20 mouse cellular contexts compared by ENCODE assay signal in the genomic region with DNA sequence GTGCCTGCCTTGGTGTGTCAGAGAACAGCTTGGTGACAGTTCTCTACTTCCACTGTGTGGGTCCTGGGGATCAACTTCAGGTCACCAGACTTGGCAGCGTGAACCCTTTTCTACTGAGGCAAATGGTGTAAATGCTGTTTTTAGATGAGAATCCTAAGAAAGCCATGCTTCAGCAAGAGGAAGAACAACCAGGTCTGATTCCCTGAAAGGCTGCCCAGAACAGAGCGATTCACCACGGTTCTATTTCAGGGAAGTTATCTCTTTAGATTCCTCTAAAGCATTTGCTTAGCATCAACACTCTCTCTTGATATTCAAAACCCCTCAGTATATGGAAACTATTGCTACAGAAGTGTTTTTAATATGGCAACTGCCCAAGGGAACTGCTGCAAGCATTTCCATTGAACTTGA. TPM values are rescaled to one million over a fixed set of nuclear protein-coding genes. Genes with fewer than 3 reads are reported as not detected.
DNase-seq lines count a peak whose midpoint lies in the region; ATAC-seq lines count a peak whose summit lies in the region.
"Had no signal": no experiment of that assay in that cellular context is flagged by ENCODE, and none has a peak within 500 bp of the region (broad histone marks: within the 10 kb centered on the region; RNA-seq: fewer than 3 reads in every experiment).

No protein-coding gene starts in this region.

- peaks cover 8 to 20% of the 10 kb centered on the region in 2 experiments for H3K4me1 ChIP-seq in heart, embryonic 14.5 days (ENCODE audit: control insufficient read depth in 2 of 2, insufficient read depth in 2 of 2, low read length in 2 of 2)
- peaks cover 7% of the 10 kb centered on the region; the same call in 1 of the 2 replicates for H3K4me1 ChIP-seq in lung, embryonic 15.5 days
- H3K4me1 ChIP-seq: embryonic facial prominence, embryonic 12.5 days; limb, embryonic 15.5 days had no signal

- no peak overlapping the region for H3K4me3 ChIP-seq in heart, embryonic 14.5 days (ENCODE audit: control insufficient read depth in 1 of 2, insufficient read depth in 1 of 2, low read depth in 1 of 2, low read length in 2 of 2)
- H3K4me3 ChIP-seq in lung, embryonic 15.5 days: no peak overlapping the region
- H3K4me3 ChIP-seq: embryonic facial prominence, embryonic 12.5 days; heart, embryonic 12.5 days; layer of hippocampus, adult 2 months; limb, embryonic 15.5 days had no signal

- no peak overlapping the region for H3K9ac ChIP-seq in heart, embryonic 14.5 days (ENCODE audit: low read length)
- H3K9ac ChIP-seq in lung, embryonic 15.5 days: no peak overlapping the region
- H3K9ac ChIP-seq: embryonic facial prominence, embryonic 12.5 days; heart, embryonic 12.5 days; hindbrain, embryonic 14.5 days; limb, embryonic 15.5 days had no signal

- H3K9me3 ChIP-seq in heart, embryonic 14.5 days (ENCODE audit: control insufficient read depth, low read length): 0 out of 2 replicates have a peak, but pooled peaks cover 3% of the 10 kb centered on the region
- no peaks in the 10 kb centered on the region for H3K9me3 ChIP-seq in lung, embryonic 15.5 days
- H3K9me3 ChIP-seq: embryonic facial prominence, embryonic 12.5 days; limb, embryonic 15.5 days had no signal

- WGBS in heart, embryonic 14.5 days: 11% methylated on average over 3 of the region's 3 CpGs
- WGBS in lung, embryonic 15.5 days: 44% methylated on average over 3 of the region's 3 CpGs

- no peak for ATAC-seq in heart, embryonic 14.5 days (ENCODE audit: insufficient number of reproducible peaks, insufficient read depth, low FRiP score, low read depth)
- peak; percentile 39; the same call in 1 of the 2 replicates for ATAC-seq in lung, embryonic 15.5 days (ENCODE audit: borderline replicate concordance, extremely low read depth, low FRiP score, low TSS enrichment)
- ATAC-seq: activated CD4-positive, CD25-positive, alpha-beta regulatory T cell, adult 4 months; intestine, postnatal 0 days had no signal

- intact Hi-C loops in left cerebral cortex, postnatal 25 days (cut with DNase I): no loop called here

- no peaks in the 10 kb centered on the region for H3K36me3 ChIP-seq in heart, embryonic 14.5 days (ENCODE audit: control insufficient read depth, insufficient read depth, low read length)
- no peaks in the 10 kb centered on the region for H3K36me3 ChIP-seq in lung, embryonic 15.5 days
- H3K36me3 ChIP-seq: embryonic facial prominence, embryonic 12.5 days; heart, embryonic 12.5 days; limb, embryonic 15.5 days had no signal

- peak overlapping the region; percentile 56 to 79 for H3K27ac ChIP-seq in heart, embryonic 14.5 days (replicated peaks in 1 of 2; ENCODE audit: control insufficient read depth in 1 of 2, insufficient read depth in 1 of 2, low read depth in 2 of 2, low read length in 2 of 2)
- H3K27ac ChIP-seq in lung, embryonic 15.5 days: peak overlapping the region; percentile 64; the same call in 1 of the 2 replicates
- H3K27ac ChIP-seq: embryonic facial prominence, embryonic 12.5 days; hindbrain, embryonic 14.5 days; layer of hippocampus, adult 2 months; limb, embryonic 15.5 days had no signal

- no peak for DNase-seq in heart, adult 18-20 months
- no peak for DNase-seq in lung, postnatal 25 days (ENCODE audit: low spot score)
- DNase-seq in adipocyte (ENCODE audit: low spot score): peak; percentile 12
- peak; percentile 43 to 78 for DNase-seq in left cerebral cortex, postnatal 25 days (ENCODE audit: low spot score in 2 of 2)
- no peak for DNase-seq in urinary bladder, adult 2 months (ENCODE audit: low spot score)
- DNase-seq in T-cell, adult 2 months (ENCODE audit: low spot score): no peak
- DNase-seq: adrenal gland, postnatal 25 days; cerebellum, adult 8-10 months; gastrocnemius, postnatal 14 days; kidney, postnatal 10 days; thymus, adult 2 months had no signal

- H3K27me3 ChIP-seq in heart, embryonic 14.5 days (ENCODE audit: control insufficient read depth, insufficient read depth, low read length): no peaks in the 10 kb centered on the region; the same call in 1 of the 2 replicates
- no peaks in the 10 kb centered on the region for H3K27me3 ChIP-seq in lung, embryonic 15.5 days
- H3K27me3 ChIP-seq: limb, embryonic 15.5 days had no signal

- H3K4me2 ChIP-seq in heart, embryonic 14.5 days (ENCODE audit: low read length): no peak overlapping the region
- H3K4me2 ChIP-seq in lung, embryonic 15.5 days: no peak overlapping the region
- H3K4me2 ChIP-seq: embryonic facial prominence, embryonic 12.5 days; heart, embryonic 12.5 days; hindbrain, embryonic 14.5 days; limb, embryonic 15.5 days had no signal

RNA-seq across cellular contexts. Expression of a gene that starts 24.2 kb away (rescaled TPM):
- polyA plus RNA-seq in heart, embryonic 14.5 days (2014; fragmentation: Nextera tagmentation; extraction: Ambion mirVana): 2.8 and 6.2 TPM in 2 replicates
- total RNA-seq in heart, adult 18-20 months (2021): 1 to 10 TPM; 3.8 to 4.0 TPM
- polyA plus RNA-seq in lung, embryonic 15.5 days (2015; fragmentation: Nextera tagmentation; extraction: Ambion mirVana): 6.3 and 7.3 TPM in 2 replicates
- 1 to 10 TPM; 2.8 to 4.0 TPM for total RNA-seq in left cerebral cortex, postnatal 25 days (2021)
- polyA plus RNA-seq in urinary bladder, adult 2 months (2012; rRNA removed): 2.5 TPM in 2 replicates
- polyA plus RNA-seq: activated CD4-positive, CD25-positive, alpha-beta regulatory T cell, adult 4 months had no signal

RNA-seq across cellular contexts. Expression of a gene that starts 46.7 kb away (rescaled TPM):
- polyA plus RNA-seq in heart, embryonic 14.5 days (2014; fragmentation: Nextera tagmentation; extraction: Ambion mirVana): 0.65 and 1.0 TPM in 2 replicates
- 1 to 10 TPM; 1.1 to 1.9 TPM for total RNA-seq in heart, adult 18-20 months (2021)
- 0.18 and 0.71 TPM in 2 replicates for polyA plus RNA-seq in lung, embryonic 15.5 days (2015; fragmentation: Nextera tagmentation; extraction: Ambion mirVana)
- total RNA-seq in left cerebral cortex, postnatal 25 days (2021): 1 to 10 TPM; 2.1 to 4.2 TPM
- 1.5 and 2.5 TPM in 2 replicates for polyA plus RNA-seq in urinary bladder, adult 2 months (2012; rRNA removed)

Comparison
In these comparisons a context has a peak if more than half of its experiments do, and no peak if none do; other contexts are left out.
1. DNase-seq: peak in adipocyte (single experiment) and left cerebral cortex, postnatal 25 days (2 of 2); none in heart, adult 18-20 months (0 of 2), lung, postnatal 25 days (single experiment), urinary bladder, adult 2 months (single experiment) and T-cell, adult 2 months (single experiment).